Mouse (Mus musculus): ENCODE results near the gene Poc1a.

GRCm38 (mm10) chr9:106254001-106254400 lies 26.9 kb upstream of the Poc1a start:
- TF ChIP-seq POLR2A (IDR thresholded peaks at IDR 0.05; ENCODE audit: low read depth, low read length) (no peak), CTCF (conservative IDR thresholded peaks at IDR 0.05; ENCODE audit: insufficient read depth, insufficient read length, low read depth, low read length) (no peak)
